Mouse (Mus musculus) urinary bladder, postnatal 25 days (tissue): Measurements from ENCODE around the gene Riiad1.

Experiments used
- DNase-seq: peaks from one replicate; pipeline ENCODE4 v3.0.0; 2022; ENCODE audit warnings: low spot score

Gene Riiad1

GRCm38 (mm10) chr3:94480291-94480884 is at the start of gene Riiad1:
Gene Riiad1 (minus strand): TSS chr3:94480341.
- no peak for DNase-seq

- no peak for DNase-seq
Observed at GRCm38 (mm10) chr3:94526731-94527130, 46.6 kb upstream of the Riiad1 start.

GRCm38 (mm10) chr3:94506664-94507063 is 26.5 kb upstream of the Riiad1 start:
- DNase-seq, result no peak

GRCm38 (mm10) chr3:94502243-94502642 is 22.1 kb upstream of the Riiad1 start:
- DNase-seq, result no peak

GRCm38 (mm10) chr3:94497162-94497561 is 17.0 kb upstream of the Riiad1 start:
- no peak for DNase-seq

GRCm38 (mm10) chr3:94487581-94487980 is 7.4 kb upstream of the Riiad1 start:
- no peak for DNase-seq

GRCm38 (mm10) chr3:94485922-94486321 is 5.8 kb upstream of the Riiad1 start:
- DNase-seq, result no peak

GRCm38 (mm10) chr3:94483790-94484439 is 3.8 kb upstream of the Riiad1 start:
- DNase-seq, result no peak

GRCm38 (mm10) chr3:94482764-94483385 is 2.7 kb upstream of the Riiad1 start:
- peak; percentile 15 for DNase-seq

GRCm38 (mm10) chr3:94481429-94481828 is 1.3 kb upstream of the Riiad1 start:
- no peak for DNase-seq

- no peak for DNase-seq
Observed at GRCm38 (mm10) chr3:94479564-94479963, 577 bp downstream of the Riiad1 start.

GRCm38 (mm10) chr3:94478591-94479169 is 1.5 kb downstream of the Riiad1 start:
- no peak for DNase-seq

- DNase-seq, result no peak
Observed at GRCm38 (mm10) chr3:94477981-94478422, 2.1 kb downstream of the Riiad1 start, which contains the start of gene Celf3. Gene Celf3 (plus strand): TSS chr3:94478295.

- DNase-seq, result no peak
Observed at GRCm38 (mm10) chr3:94477444-94477843, 2.7 kb downstream of the Riiad1 start.

GRCm38 (mm10) chr3:94476301-94477035 is 3.7 kb downstream of the Riiad1 start:
- no peak for DNase-seq

- DNase-seq, result no peak
Observed at GRCm38 (mm10) chr3:94473567-94474232, 6.4 kb downstream of the Riiad1 start.

GRCm38 (mm10) chr3:94473115-94473505 is 7.0 kb downstream of the Riiad1 start:
- no peak for DNase-seq

GRCm38 (mm10) chr3:94472447-94473114 is 7.6 kb downstream of the Riiad1 start:
- peak; percentile 18 for DNase-seq

- no peak for DNase-seq
Observed at GRCm38 (mm10) chr3:94468931-94469330, 11.2 kb downstream of the Riiad1 start.

- DNase-seq, result no peak
Observed at GRCm38 (mm10) chr3:94465632-94466430, 14.3 kb downstream of the Riiad1 start.
